Mouse (Mus musculus): ENCODE measurements around the gene Gm10226. TPM values are rescaled to one million over a fixed set of nuclear protein-coding genes. Genes with fewer than 3 reads are reported as not detected.
A peak's percentile ranks its signal among the peaks of the same experiment; 100 is the strongest.

Gm10226 gene
- total and polyA plus RNA-seq, 3 experiments = 1.1 to 3.2 TPM; not detected in 1

- H3K4me1 ChIP-seq (ENCODE audit: control insufficient read depth in 1 of 2, insufficient read depth in 2 of 2, low read length in 2 of 2) = peaks cover 0 to 4% of the 10 kb centered on the region in 2 experiments; a peak in 2 of 4 replicates
- H3K9me3 ChIP-seq (replicated peaks; ENCODE audit: insufficient read depth, low read length) = no peaks in the 10 kb centered on the region
- peak within 1 kb of the TSS; percentile 88 for H3K9ac ChIP-seq (ENCODE audit: control insufficient read depth, low read depth, low read length, poor library complexity, severe bottlenecking)
- H3K4me3 ChIP-seq (ENCODE audit: control insufficient read depth in 1 of 2, insufficient read depth in 1 of 2, low read depth in 2 of 2, low read length in 2 of 2) = peak within 1 kb of the TSS; percentile 77 to 88
- no peaks in the 10 kb centered on the region for H3K27me3 ChIP-seq (ENCODE audit: control insufficient read depth in 1 of 2, insufficient read depth in 2 of 2, low read length in 2 of 2)
- peak; percentile 88 for DNase-seq (ENCODE audit: low read depth, low spot score)
- H3K79me2 ChIP-seq (ENCODE audit: control insufficient read depth, insufficient read depth, low read length, poor library complexity) = no peaks in the 10 kb centered on the region; the same call in 1 of the 2 replicates
- peaks cover 0 to 20% of the 10 kb centered on the region in 2 experiments; a peak in 2 of 4 replicates for H3K36me3 ChIP-seq (ENCODE audit: control insufficient read depth in 1 of 2, insufficient read depth in 2 of 2, low read length in 2 of 2)
- peak within 1 kb of the TSS; percentile 88 for H3K27ac ChIP-seq (ENCODE audit: control insufficient read depth, low read depth, low read length)
- TF ChIP-seq MAX (IDR thresholded peaks at IDR 0.05; ENCODE audit: low read length) (peak; percentile 52), NELFE (IDR thresholded peaks at IDR 0.05; ENCODE audit: low read depth, low read length) (peak; percentile 84), GATA1 (IDR thresholded peaks at IDR 0.05; ENCODE audit: low read depth, low read length) (no peak), KAT2A (conservative IDR thresholded peaks at IDR 0.05; ENCODE audit: low read depth, low read length) (no peak), POLR2A (IDR thresholded peaks at IDR 0.05; ENCODE audit: control insufficient read depth in 1 of 2, insufficient read depth in 1 of 2, low read depth in 1 of 2, low read length in 2 of 2, poor library complexity in 1 of 2) (peak; percentile 51 to 85; a peak in 3 of 4 replicates), RAD21 (IDR thresholded peaks at IDR 0.05; ENCODE audit: low read depth, low read length) (no peak), ZMIZ1 (IDR thresholded peaks at IDR 0.05; ENCODE audit: low read depth, low read length) (peak; percentile 75), MEF2A (IDR thresholded peaks at IDR 0.05; ENCODE audit: extremely low read depth, insufficient replicate concordance, low read depth, low read length, poor library complexity, severe bottlenecking) (no peak), EP300 (IDR thresholded peaks at IDR 0.05; ENCODE audit: low read depth in 1 of 2, low read length in 2 of 2) (no peak; a peak in 1 of 4 replicates), CTCF (IDR thresholded peaks at IDR 0.05 in 2 of 3, conservative IDR thresholded peaks at IDR 0.05 in 1 of 3; ENCODE audit: control insufficient read depth in 1 of 3, insufficient read depth in 1 of 3, low read depth in 2 of 3, low read length in 3 of 3, poor library complexity in 1 of 3, severe bottlenecking in 1 of 3) (no peak), USF1 (IDR thresholded peaks at IDR 0.05; ENCODE audit: low read depth, low read length) (no peak), CHD2 (IDR thresholded peaks at IDR 0.05; ENCODE audit: low read length) (no peak), MYC (IDR thresholded peaks at IDR 0.05; ENCODE audit: low read depth, low read length) (peak; percentile 52; the same call in 1 of the 2 replicates), MAFK (IDR thresholded peaks at IDR 0.05; ENCODE audit: borderline replicate concordance, low read depth, low read length) (no peak), SIN3A (IDR thresholded peaks at IDR 0.05; ENCODE audit: low read length) (peak; percentile 78), USF2 (IDR thresholded peaks at IDR 0.05; ENCODE audit: borderline replicate concordance in 1 of 2, insufficient read depth in 1 of 2, low read depth in 1 of 2, low read length in 2 of 2) (no peak), ZKSCAN1 (IDR thresholded peaks at IDR 0.05; ENCODE audit: low read depth, low read length) (no peak), CHD1 (IDR thresholded peaks at IDR 0.05; ENCODE audit: low read depth, low read length) (no peak), GABPA (IDR thresholded peaks at IDR 0.05; ENCODE audit: low read depth, low read length) (no peak), TBP (IDR thresholded peaks at IDR 0.05; ENCODE audit: low read depth, low read length) (peak; percentile 74), BHLHE40 (IDR thresholded peaks at IDR 0.05; ENCODE audit: borderline replicate concordance, low read depth, low read length) (no peak), UBTF (IDR thresholded peaks at IDR 0.05; ENCODE audit: borderline replicate concordance, insufficient read depth, low read depth, low read length) (no peak), ETS1 (IDR thresholded peaks at IDR 0.05; ENCODE audit: low read depth, low read length) (no peak), POLR2AphosphoS5 (IDR thresholded peaks at IDR 0.05; ENCODE audit: borderline replicate concordance, low read depth, low read length) (no peak), NRF1 (IDR thresholded peaks at IDR 0.05; ENCODE audit: insufficient read depth, low read depth, low read length, poor library complexity, severe bottlenecking) (peak; percentile 60; the same call in 1 of the 2 replicates), ZNF384 (IDR thresholded peaks at IDR 0.05; ENCODE audit: low read depth, low read length) (no peak), SMC3 (IDR thresholded peaks at IDR 0.05; ENCODE audit: low read depth, low read length) (no peak; the same call in 1 of the 2 replicates), MXI1 (IDR thresholded peaks at IDR 0.05; ENCODE audit: low read depth, low read length) (0 out of 2 replicates have a peak, but pooled peaks have one; percentile 29), POLR2AphosphoS2 (IDR thresholded peaks at IDR 0.05; ENCODE audit: low read length) (peak; percentile 70; the same call in 1 of the 2 replicates), ZC3H11A (IDR thresholded peaks at IDR 0.05; ENCODE audit: low read depth, low read length) (no peak), TCF12 (IDR thresholded peaks at IDR 0.05; ENCODE audit: low read depth, low read length) (peak; percentile 34; the same call in 1 of the 2 replicates), TAL1 (IDR thresholded peaks at IDR 0.05; ENCODE audit: low read length) (no peak), ELF1 (IDR thresholded peaks at IDR 0.05; ENCODE audit: low read depth, low read length) (peak; percentile 32; the same call in 1 of the 2 replicates), MAZ (IDR thresholded peaks at IDR 0.05; ENCODE audit: low read depth, low read length) (peak; percentile 90; the same call in 1 of the 2 replicates), RCOR1 (IDR thresholded peaks at IDR 0.05; ENCODE audit: low read depth, low read length) (no peak), E2F4 (IDR thresholded peaks at IDR 0.05; ENCODE audit: borderline replicate concordance, low read depth, low read length) (0 out of 2 replicates have a peak, but pooled peaks have one; percentile 41)
Measured at GRCm38 (mm10) chr17:21707343-21707996, 15.8 kb downstream of the Gm10226 start, which contains the start of gene Zfp760. TSS of gene Zfp760 (plus strand) at chr17:21707741.

All from MEL (cell line).